Mouse (Mus musculus) limb, embryonic 14.5 days (tissue): ENCODE data around the gene Lrrk1. TPM values are rescaled to one million over a fixed set of nuclear protein-coding genes. Genes with fewer than 3 reads are reported as not detected.

ENCODE experiments used
- ATAC-seq: fragments of 200-750 bp; cut with Nextera tagmentation; 2 replicates; pipeline ENCODE4 v1.8.0; 2017; ENCODE audit warnings: low read depth, moderate number of reproducible peaks, moderate TSS enrichment; ENCODE audit not compliant: low FRiP score
- DNase-seq: peaks from one replicate; pipeline ENCODE4 v3.0.0-alpha.2; 2015; ENCODE audit warnings: low spot score
- H3K27ac ChIP-seq: fragments of 300-500 bp; sonication (generic); replicated peaks from 2 replicates; pipeline ENCODE4 v1.5.1; 2014; ENCODE audit warnings: low read depth, mild to moderate bottlenecking, low read length, moderate library complexity, mixed read lengths
- H3K27me3 ChIP-seq: fragments of 300-500 bp; sonication (generic); 2 replicates; pipeline ENCODE4 v1.6.1; 2014; ENCODE audit warnings: low read length, mixed read lengths; ENCODE audit not compliant: control insufficient read depth, insufficient read depth
- H3K36me3 ChIP-seq: fragments of 300-500 bp; sonication (generic); 2 replicates; pipeline ENCODE4 v1.6.1; 2014; ENCODE audit warnings: mild to moderate bottlenecking, low read length, moderate library complexity, mixed read lengths; ENCODE audit not compliant: control insufficient read depth, insufficient read depth
- H3K4me1 ChIP-seq: fragments of 300-500 bp; sonication (generic); 2 replicates; pipeline ENCODE4 v1.6.1; 2014; ENCODE audit warnings: antibody characterized with exemption, low read length, mixed read lengths; ENCODE audit not compliant: control insufficient read depth, insufficient read depth
- H3K4me2 ChIP-seq: fragments of 300-500 bp; sonication (generic); replicated peaks from 2 replicates; pipeline ENCODE4 v1.6.1; 2014; ENCODE audit warnings: low read depth, mild to moderate bottlenecking, low read length, moderate library complexity; ENCODE audit not compliant: severe bottlenecking
- H3K4me3 ChIP-seq: fragments of 300-500 bp; sonication (generic); replicated peaks from 2 replicates; pipeline ENCODE4 v1.5.1; 2014; ENCODE audit warnings: low read length
- H3K9ac ChIP-seq: fragments of 300-500 bp; sonication (generic); 2 replicates; pipeline ENCODE4 v1.6.1; 2014; ENCODE audit warnings: mild to moderate bottlenecking, low read depth, low read length, moderate library complexity; ENCODE audit not compliant: severe bottlenecking
- H3K9me3 ChIP-seq: fragments of 300-500 bp; sonication (generic); 2 replicates; pipeline ENCODE4 v1.6.1; 2016; ENCODE audit warnings: low read length; ENCODE audit not compliant: control insufficient read depth
- POLR2A ChIP-seq: fragments of 200-500 bp; IDR thresholded peaks from 2 replicates; pipeline ENCODE4 v1.8.0; 2012; ENCODE audit warnings: inconsistent platforms, mild to moderate bottlenecking, moderate library complexity, borderline replicate concordance; ENCODE audit not compliant: insufficient read depth, insufficient read length; ENCODE audit errors: extremely low read depth
- whole genome bisulfite sequencing: fragments of 180-500 bp; shearing (Covaris S2); extraction: QIAGEN DNeasy Blood & Tissue Kit; methylation state at CpG from one replicate; pipeline ENCODE4 v1.1.7; 2014; 5-methylcytosine and 5-hydroxymethylcytosine counted together
- microRNA-seq: library from miRNA; unstranded; fragments of <30 nt; microRNA quantifications from one replicate; pipeline ENCODE4, GENCODE M21; 2016
- polyA plus RNA-seq, 2 experiments: library from polyadenylated mRNA; depleted of rRNA in 1 of 2; stranded (reverse) in 1 of 2; unstranded in 1 of 2; fragments of >200 nt; fragmentation: Nextera tagmentation in 1 of 2; extraction: Ambion mirVana in 1 of 2; gene quantifications; 2 replicates each; pipeline versions ENCODE4 v1.2.1 to v1.2.3; 2012 to 2014

Lrrk1 gene
- polyA plus RNA-seq, 2 experiments = 13.1 to 16.1 TPM

DNA sequence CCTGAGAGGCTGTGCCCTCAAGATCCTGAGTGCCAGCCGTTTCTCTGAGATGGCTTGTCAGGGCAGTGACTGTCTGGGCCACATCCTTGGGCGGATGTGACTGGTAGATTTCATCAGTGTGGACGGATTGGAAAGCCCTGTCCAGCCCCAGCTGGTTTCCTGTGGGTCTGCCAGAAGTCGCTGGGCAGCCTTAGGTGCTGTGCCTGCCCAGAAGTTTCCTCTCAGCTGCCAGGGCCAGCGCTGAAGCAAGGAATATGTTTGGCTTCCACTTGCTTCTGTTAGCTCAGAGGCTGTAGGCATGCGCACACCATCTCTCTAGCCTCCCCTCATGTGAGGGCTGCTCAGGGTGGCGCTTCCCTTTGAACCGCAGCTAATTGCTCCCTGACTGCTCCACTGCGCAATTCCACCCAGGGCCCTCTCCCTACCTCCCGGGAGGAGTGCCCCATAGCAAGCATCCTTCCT is 209.0 kb downstream of the Lrrk1 start:
- Histone ChIP-seq H3K27me3 (no peaks in the 10 kb centered on the region), H3K4me2 (no peak overlapping the region), H3K9me3 (no peaks in the 10 kb centered on the region), H3K27ac (no peak overlapping the region), H3K4me3 (no peak overlapping the region), H3K36me3 (peaks cover 18% of the 10 kb centered on the region), H3K4me1 (peaks cover 9% of the 10 kb centered on the region), H3K9ac (no peak overlapping the region)
- TF ChIP-seq POLR2A = no peak
- ATAC-seq (no peak), DNase-seq (no peak)
- WGBS = 49% methylated on average over 10 of the region's 10 CpGs

DNA sequence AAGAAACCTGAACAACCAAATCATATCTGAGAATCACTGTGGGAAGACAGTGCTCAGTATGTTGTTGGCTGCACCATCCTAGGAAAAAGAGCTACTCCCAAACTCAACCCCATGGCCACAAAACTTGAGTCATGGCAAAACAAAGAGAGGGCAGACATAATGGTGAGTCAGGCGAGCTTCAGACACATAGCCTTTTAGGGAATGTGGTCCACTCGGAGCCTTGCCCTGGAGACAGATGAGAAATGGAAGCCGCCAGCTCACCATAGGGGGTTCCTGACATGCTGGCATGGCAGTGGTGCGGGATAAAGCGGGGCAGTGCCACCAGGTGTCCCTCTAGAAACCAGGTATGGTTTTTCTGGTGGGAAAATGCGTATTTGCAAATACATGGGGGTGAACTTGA is 210.0 kb downstream of the Lrrk1 start:
- H3K27ac ChIP-seq = no peak overlapping the region
- WGBS = 85% methylated on average over 6 of the region's 6 CpGs
- DNase-seq (no peak), ATAC-seq (no peak)
- H3K4me1 ChIP-seq = peaks cover 1% of the 10 kb centered on the region
- H3K9ac ChIP-seq = no peak overlapping the region
- H3K4me2 ChIP-seq = no peak overlapping the region
- H3K36me3 ChIP-seq = peaks cover 26% of the 10 kb centered on the region
- H3K4me3 ChIP-seq = no peak overlapping the region
- no peak for TF ChIP-seq POLR2A
- no peaks in the 10 kb centered on the region for H3K9me3 ChIP-seq
- no peaks in the 10 kb centered on the region for H3K27me3 ChIP-seq

DNA sequence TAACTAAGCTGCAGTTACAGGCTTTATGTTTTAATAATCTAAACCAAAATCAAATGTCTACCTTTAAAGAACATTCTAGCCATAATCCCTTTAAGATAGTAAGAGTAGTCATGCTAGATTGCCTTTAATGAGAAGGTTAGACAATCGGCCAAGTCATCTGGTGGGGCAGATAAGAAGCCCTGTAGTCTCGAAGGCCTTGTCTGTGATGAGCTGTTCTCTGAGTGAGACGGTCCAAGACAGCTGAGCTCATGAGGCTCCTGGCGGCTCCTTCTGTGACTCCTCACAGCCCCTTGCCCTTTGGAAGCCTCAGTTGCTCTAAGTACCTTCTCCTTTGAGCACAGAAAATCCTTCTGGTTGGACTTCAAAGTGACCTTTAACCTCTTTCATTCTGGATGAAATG is 211.2 kb downstream of the Lrrk1 start:
- Histone ChIP-seq H3K27ac (no peak overlapping the region), H3K4me2 (no peak overlapping the region), H3K27me3 (no peaks in the 10 kb centered on the region), H3K9me3 (no peaks in the 10 kb centered on the region), H3K9ac (no peak overlapping the region), H3K36me3 (peaks cover 38% of the 10 kb centered on the region), H3K4me1 (no peaks in the 10 kb centered on the region), H3K4me3 (no peak overlapping the region)
- ATAC-seq = no peak
- no peak for TF ChIP-seq POLR2A
- WGBS = 68% methylated on average over 4 of the region's 4 CpGs
- no peak for DNase-seq

Small RNAs within 50 kb of the gene (microRNA-seq; reads per million reads assigned to microRNA genes)
- gene Mir7057 = not detected

Other genes with a start within 250 kb of the Lrrk1 start
- gene Gm10974, start 22.4 kb downstream of the Lrrk1 start, polyA plus RNA-seq (2012; rRNA removed) = not detected in 2 replicates
- not detected in 2 replicates for gene Gm10974, start 22.4 kb downstream of the Lrrk1 start, polyA plus RNA-seq (2014; fragmentation: Nextera tagmentation; extraction: Ambion mirVana)
- 8.1 and 8.2 TPM in 2 replicates for gene Aldh1a3, start 39.2 kb upstream of the Lrrk1 start, polyA plus RNA-seq (2012; rRNA removed)
- 10.2 TPM in 2 replicates for gene Aldh1a3, start 39.2 kb upstream of the Lrrk1 start, polyA plus RNA-seq (2014; fragmentation: Nextera tagmentation; extraction: Ambion mirVana)